Mouse (Mus musculus) midbrain, postnatal 0 days (tissue): ENCODE data around the gene Synrg. TPM values are rescaled to one million over a fixed set of nuclear protein-coding genes. Genes with fewer than 3 reads are reported as not detected.

ENCODE experiments used
- ATAC-seq: fragments of 200-750 bp; cut with Nextera tagmentation; 2 replicates; pipeline ENCODE4 v1.8.0; 2017; ENCODE audit warnings: moderate number of reproducible peaks, mild to moderate bottlenecking, moderate TSS enrichment, moderate library complexity; ENCODE audit not compliant: low FRiP score
- DNase-seq: peaks from one replicate; pipeline ENCODE4 v3.0.0-alpha.2; 2015; ENCODE audit warnings: low spot score
- H3K27ac ChIP-seq: fragments of 300-500 bp; sonication (generic); 2 replicates; pipeline ENCODE4 v1.5.1; 2014; ENCODE audit warnings: low read depth, mild to moderate bottlenecking, low read length, mixed read lengths
- H3K27me3 ChIP-seq: fragments of 300-500 bp; sonication (generic); 2 replicates; pipeline ENCODE4 v1.6.1; 2014; ENCODE audit warnings: low read length, control low read depth, mixed read lengths; ENCODE audit not compliant: insufficient read depth
- H3K36me3 ChIP-seq: fragments of 300-500 bp; sonication (generic); 2 replicates; pipeline ENCODE4 v1.6.1; 2014; ENCODE audit warnings: low read length, control low read depth, mixed read lengths; ENCODE audit not compliant: insufficient read depth
- H3K4me1 ChIP-seq: fragments of 300-500 bp; sonication (generic); 2 replicates; pipeline ENCODE4 v1.6.1; 2014; ENCODE audit warnings: mild to moderate bottlenecking, control low read depth, antibody characterized with exemption, low read length, mixed read lengths; ENCODE audit not compliant: insufficient read depth
- H3K4me2 ChIP-seq: fragments of 300-500 bp; sonication (generic); 2 replicates; pipeline ENCODE4 v1.6.1; 2014; ENCODE audit warnings: low read depth, mild to moderate bottlenecking, low read length, mixed read lengths; ENCODE audit not compliant: poor library complexity, severe bottlenecking
- H3K4me3 ChIP-seq: fragments of 300-500 bp; sonication (generic); 2 replicates; pipeline ENCODE4 v1.5.1; 2014; ENCODE audit warnings: low read depth, mild to moderate bottlenecking, low read length, moderate library complexity
- H3K9ac ChIP-seq: fragments of 300-500 bp; sonication (generic); replicated peaks from 2 replicates; pipeline ENCODE4 v1.6.1; 2014; ENCODE audit warnings: mild to moderate bottlenecking, low read length, moderate library complexity, mixed read lengths; ENCODE audit not compliant: poor library complexity, severe bottlenecking
- H3K9me3 ChIP-seq: fragments of 300-500 bp; sonication (generic); 2 replicates; pipeline ENCODE4 v1.6.1; 2016; ENCODE audit warnings: low read length, control low read depth
- CTCF ChIP-seq: IDR thresholded peaks from 2 replicates; pipeline ENCODE4 v1.5.1; 2016; ENCODE audit warnings: antibody characterized with exemption, mild to moderate bottlenecking
- WGBS: fragments of 180-500 bp; shearing (Covaris S2); extraction: QIAGEN DNeasy Blood & Tissue Kit; methylation state at CpG from one replicate; pipeline ENCODE4 v1.1.7; 2014; 5-methylcytosine and 5-hydroxymethylcytosine counted together
- polyA plus RNA-seq: library from polyadenylated mRNA; unstranded; fragments of >200 nt; fragmentation: Nextera tagmentation; extraction: Ambion mirVana; gene quantifications from 2 replicates; pipeline ENCODE4 v1.2.1, GENCODE M21; 2015
- total RNA-seq: library from RNA; depleted of rRNA; stranded (reverse); fragments of >200 nt; gene quantifications from 2 replicates; pipeline ENCODE4 v1.2.3, GENCODE M21; 2014

Gene Synrg
- total and polyA plus RNA-seq, 2 experiments from 2014 or later, result 17.1 to 43.1 TPM

GRCm38 (mm10) chr11:84003986-84004385 lies 39.8 kb downstream of the Synrg start:
- no peak for TF ChIP-seq CTCF
- H3K4me2 ChIP-seq, result no peak overlapping the region
- no peak for DNase-seq
- no peaks in the 10 kb centered on the region for H3K4me1 ChIP-seq
- H3K9me3 ChIP-seq, result no peaks in the 10 kb centered on the region
- peaks cover 37% of the 10 kb centered on the region for H3K36me3 ChIP-seq
- no peak overlapping the region for H3K9ac ChIP-seq
- H3K27me3 ChIP-seq, result no peaks in the 10 kb centered on the region
- 89% methylated on average over 6 of the region's 6 CpGs for WGBS
- no peak overlapping the region for H3K4me3 ChIP-seq
- no peak for ATAC-seq
- no peak overlapping the region for H3K27ac ChIP-seq

GRCm38 (mm10) chr11:84009001-84009400 lies 44.8 kb downstream of the Synrg start:
- TF ChIP-seq CTCF, result peak; percentile 24; the same call in 1 of the 2 replicates
- no peak for DNase-seq
- Histone ChIP-seq H3K27ac (no peak overlapping the region), H3K4me1 (0 out of 2 replicates have a peak, but pooled peaks cover 3% of the 10 kb centered on the region), H3K27me3 (no peaks in the 10 kb centered on the region), H3K4me3 (no peak overlapping the region), H3K9ac (no peak overlapping the region), H3K9me3 (no peaks in the 10 kb centered on the region), H3K36me3 (peaks cover 33% of the 10 kb centered on the region), H3K4me2 (no peak overlapping the region)
- ATAC-seq, result no peak
- 83% methylated on average over 9 of the region's 9 CpGs for WGBS

DNA sequence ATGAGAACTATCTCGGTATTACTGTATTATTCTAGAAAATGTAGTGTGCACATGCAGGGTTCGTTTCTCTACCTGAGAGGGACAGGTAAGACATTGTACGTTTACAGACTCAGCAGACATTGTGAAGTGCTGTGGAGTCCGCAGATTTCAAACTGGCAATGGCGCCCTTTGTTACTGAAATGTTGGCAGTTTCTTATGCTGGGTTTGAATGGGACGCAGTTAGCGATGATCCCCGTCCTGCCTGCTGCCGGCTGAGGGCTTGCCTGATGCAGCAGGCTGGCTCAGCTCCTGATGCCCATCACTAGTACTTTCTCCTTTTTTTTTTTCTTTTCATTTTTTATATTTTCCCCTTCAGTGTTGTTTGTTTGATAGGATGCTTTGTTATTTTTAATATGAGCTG lies 46.2 kb downstream of the Synrg start:
- ATAC-seq, result no peak
- Histone ChIP-seq H3K9ac (no peak overlapping the region), H3K9me3 (no peaks in the 10 kb centered on the region), H3K4me2 (no peak overlapping the region), H3K4me3 (no peak overlapping the region), H3K4me1 (0 out of 2 replicates have a peak, but pooled peaks cover 3% of the 10 kb centered on the region), H3K36me3 (peaks cover 23% of the 10 kb centered on the region), H3K27me3 (no peaks in the 10 kb centered on the region), H3K27ac (no peak overlapping the region)
- no peak for TF ChIP-seq CTCF
- DNase-seq, result no peak
- 49% methylated on average over 9 of the region's 9 CpGs for WGBS

GRCm38 (mm10) chr11:84011050-84011449 lies 46.8 kb downstream of the Synrg start:
- no peaks in the 10 kb centered on the region for H3K27me3 ChIP-seq
- no peaks in the 10 kb centered on the region for H3K9me3 ChIP-seq
- peak; percentile 30 for DNase-seq
- H3K4me1 ChIP-seq, result 0 out of 2 replicates have a peak, but pooled peaks cover 3% of the 10 kb centered on the region
- no peak overlapping the region for H3K4me3 ChIP-seq
- no peak for ATAC-seq
- TF ChIP-seq CTCF, result no peak
- H3K9ac ChIP-seq, result peak overlapping the region; percentile 19; the same call in 1 of the 2 replicates
- H3K27ac ChIP-seq, result peak overlapping the region; percentile 43
- H3K4me2 ChIP-seq, result no peak overlapping the region; the same call in 1 of the 2 replicates
- H3K36me3 ChIP-seq, result peaks cover 17% of the 10 kb centered on the region
- 18% methylated on average over 12 of the region's 12 CpGs for WGBS

- Histone ChIP-seq H3K9ac (no peak overlapping the region), H3K9me3 (no peaks in the 10 kb centered on the region), H3K4me1 (0 out of 2 replicates have a peak, but pooled peaks cover 3% of the 10 kb centered on the region), H3K27ac (peak overlapping the region; percentile 43; the same call in 1 of the 2 replicates), H3K4me3 (no peak overlapping the region), H3K36me3 (peaks cover 16% of the 10 kb centered on the region), H3K4me2 (peak overlapping the region; percentile 6; the same call in 1 of the 2 replicates), H3K27me3 (no peaks in the 10 kb centered on the region)
- TF ChIP-seq CTCF, result no peak
- ATAC-seq (no peak), DNase-seq (no peak)
- WGBS, result 27% methylated on average over 2 of the region's 2 CpGs
Observed at GRCm38 (mm10) chr11:84011576-84011975, 47.3 kb downstream of the Synrg start.

DNA sequence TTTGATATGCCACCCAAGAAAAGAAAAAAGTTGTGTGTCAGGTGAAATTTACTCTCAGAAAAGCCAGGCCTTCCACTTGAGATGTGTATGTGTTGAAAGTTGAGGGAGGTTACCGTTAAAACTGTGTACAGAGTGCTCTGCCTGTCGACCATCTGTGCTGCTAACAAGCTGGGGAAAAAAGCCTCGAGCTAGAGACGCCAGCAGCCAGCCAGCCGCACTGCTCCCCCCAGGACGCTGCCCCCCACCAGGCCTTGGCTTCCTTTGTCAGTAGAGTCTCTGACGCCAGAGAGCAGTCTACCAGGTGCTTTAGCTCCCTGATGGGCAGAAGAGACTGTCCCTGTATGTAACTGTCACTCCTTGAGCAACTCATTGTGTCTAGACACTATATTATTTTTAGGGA lies 48.9 kb downstream of the Synrg start:
- TF ChIP-seq CTCF, result no peak
- Histone ChIP-seq H3K9me3 (no peaks in the 10 kb centered on the region), H3K27me3 (no peaks in the 10 kb centered on the region), H3K4me2 (no peak overlapping the region), H3K4me1 (0 out of 2 replicates have a peak, but pooled peaks cover 3% of the 10 kb centered on the region), H3K9ac (no peak overlapping the region), H3K4me3 (no peak overlapping the region), H3K27ac (no peak overlapping the region), H3K36me3 (peaks cover 16% of the 10 kb centered on the region)
- DNase-seq (peak; percentile 62), ATAC-seq (no peak)
- WGBS, result 9% methylated on average over 7 of the region's 7 CpGs
